Mouse (Mus musculus) olfactory bulb, adult 2 months (tissue): Measurements from ENCODE around the gene Ankrd28. TPM values are rescaled to one million over a fixed set of nuclear protein-coding genes. Genes with fewer than 3 reads are reported as not detected.
"Not testable (repeated sequence)": the region's sequence is repeated elsewhere in the genome, so short reads cannot be mapped to it uniquely, and the experiment has no call there.

Experiments
- H3K27ac ChIP-seq: fragments of 200-500 bp; 2 replicates; pipeline ENCODE4 v1.5.1; 2012; ENCODE audit warnings: low read depth, low read length; ENCODE audit not compliant: insufficient read depth
- H3K4me1 ChIP-seq: fragments of 200-500 bp; 2 replicates; pipeline ENCODE4 v1.6.1; 2012; ENCODE audit warnings: low read length; ENCODE audit not compliant: control insufficient read depth, insufficient read depth
- H3K4me3 ChIP-seq: fragments of 200-500 bp; 2 replicates; pipeline ENCODE4 v1.5.1; 2012; ENCODE audit warnings: mild to moderate bottlenecking, low read depth, low read length, moderate library complexity; ENCODE audit not compliant: insufficient read depth
- CTCF ChIP-seq: fragments of 200-500 bp; IDR thresholded peaks from 2 replicates; pipeline ENCODE4 v1.5.1; 2012; ENCODE audit warnings: low read depth, mild to moderate bottlenecking, low read length, moderate library complexity; ENCODE audit not compliant: insufficient read depth
- POLR2A ChIP-seq: fragments of 200-500 bp; IDR thresholded peaks from 2 replicates; pipeline ENCODE4 v1.6.1; 2012; ENCODE audit warnings: mild to moderate bottlenecking, low read depth, low read length, moderate library complexity; ENCODE audit not compliant: insufficient read depth
- WGBS: fragments of 180-500 bp; shearing (Covaris S2); methylation state at CpG from one replicate; pipeline ENCODE4 v1.1.7; 2018; 5-methylcytosine and 5-hydroxymethylcytosine counted together
- polyA plus RNA-seq: library from polyadenylated mRNA; stranded (reverse); fragments of >200 nt; gene quantifications from 2 replicates; pipeline ENCODE4 v1.2.4, GENCODE M21; 2012; ENCODE audit warnings: low replicate concordance; ENCODE audit not compliant: missing spikeins, insufficient read depth, insufficient read length

Gene Ankrd28
- polyA plus RNA-seq, 1 experiment, result not detected

DNA sequence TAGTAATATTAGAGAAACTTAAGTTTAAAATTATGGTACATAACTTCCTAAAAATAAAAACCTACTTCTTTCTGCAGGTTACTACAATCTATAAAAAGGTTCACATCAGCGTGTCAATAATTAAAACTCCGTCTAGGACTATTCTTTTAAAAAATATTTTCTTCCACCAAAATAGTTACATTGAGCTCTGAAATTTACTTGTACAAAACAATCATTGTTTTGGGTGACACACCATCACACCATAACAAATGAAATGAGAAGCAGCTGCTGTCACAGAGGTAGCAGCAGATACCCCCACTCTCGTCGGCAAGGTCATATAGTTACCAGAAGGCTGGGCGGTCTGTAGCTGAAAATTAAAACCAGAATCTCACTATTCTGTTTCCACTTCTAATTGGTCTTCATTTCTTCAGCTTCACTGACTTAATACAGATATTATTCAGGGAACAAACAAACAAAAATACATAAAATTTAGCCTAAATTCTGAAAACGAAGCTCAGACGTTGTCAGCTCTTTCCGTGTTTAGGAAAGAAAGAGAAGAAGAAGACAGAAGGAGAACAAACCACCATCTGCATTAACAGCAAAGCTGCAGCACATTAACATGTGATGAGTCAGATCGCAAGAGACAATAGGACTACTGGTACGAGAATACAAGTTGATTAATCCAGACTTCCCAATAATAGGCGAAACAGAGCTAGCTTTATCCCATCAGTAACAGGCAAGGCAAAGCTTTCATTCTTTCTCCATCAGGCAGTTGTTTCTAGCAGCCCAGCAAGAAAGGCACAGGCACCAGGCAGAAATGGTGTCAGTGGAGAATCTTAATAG, 49.8 kb downstream of the Ankrd28 start:
- Histone ChIP-seq H3K4me3 (no peak overlapping the region), H3K27ac (peak overlapping the region; percentile 85), H3K4me1 (peaks cover 5% of the 10 kb centered on the region; the same call in 1 of the 2 replicates)
- 22% methylated on average over 11 of the region's 11 CpGs for WGBS
- TF ChIP-seq CTCF (no peak), POLR2A (no peak)

DNA sequence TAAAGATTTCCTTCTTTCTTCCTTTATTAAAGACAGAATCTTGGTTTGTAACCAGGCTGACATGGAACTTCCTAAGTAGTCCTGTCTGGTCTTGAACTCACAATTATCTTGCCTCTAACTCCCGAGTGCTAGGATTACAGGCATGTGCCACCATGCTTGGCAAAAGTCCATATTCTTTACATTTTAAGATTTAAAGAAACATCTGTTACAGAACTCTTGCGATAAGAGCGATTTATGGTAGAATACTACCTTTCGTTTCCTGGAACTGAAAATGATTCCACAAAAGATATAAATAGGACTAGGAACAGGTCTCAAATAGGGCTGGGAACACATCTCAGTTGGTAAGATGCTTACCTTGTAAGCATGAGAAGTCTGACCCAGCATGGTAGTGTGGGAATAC, 56.9 kb downstream of the Ankrd28 start:
- no peak overlapping the region for H3K27ac ChIP-seq
- TF ChIP-seq CTCF (no peak), POLR2A (no peak)
- 95% methylated on average over 4 of the region's 4 CpGs for WGBS
- no peaks in the 10 kb centered on the region for H3K4me1 ChIP-seq
- H3K4me3 ChIP-seq, result no peak overlapping the region

DNA sequence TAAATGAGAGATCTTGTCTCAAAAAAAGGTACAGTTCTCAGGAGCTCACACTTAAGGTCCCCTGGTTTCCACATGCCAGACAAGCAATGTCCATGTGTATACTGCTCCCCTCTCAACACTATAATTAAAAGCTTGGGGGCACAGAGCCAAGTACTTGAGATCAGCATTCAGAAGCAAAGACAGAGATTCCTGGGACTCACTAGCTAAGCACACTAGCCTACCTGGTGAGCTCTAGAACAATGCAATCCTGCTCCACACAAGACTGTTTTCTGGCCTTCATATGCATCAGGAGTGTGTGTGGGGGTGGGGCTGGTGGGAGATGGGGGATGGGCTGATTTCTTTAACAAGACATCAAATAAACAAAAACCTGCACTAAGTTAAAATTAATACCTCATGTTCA, 58.2 kb downstream of the Ankrd28 start:
- Histone ChIP-seq H3K4me3 (no peak overlapping the region), H3K27ac (no peak overlapping the region), H3K4me1 (no peaks in the 10 kb centered on the region)
- no peak for TF ChIP-seq POLR2A
- TF ChIP-seq CTCF, result no peak

DNA sequence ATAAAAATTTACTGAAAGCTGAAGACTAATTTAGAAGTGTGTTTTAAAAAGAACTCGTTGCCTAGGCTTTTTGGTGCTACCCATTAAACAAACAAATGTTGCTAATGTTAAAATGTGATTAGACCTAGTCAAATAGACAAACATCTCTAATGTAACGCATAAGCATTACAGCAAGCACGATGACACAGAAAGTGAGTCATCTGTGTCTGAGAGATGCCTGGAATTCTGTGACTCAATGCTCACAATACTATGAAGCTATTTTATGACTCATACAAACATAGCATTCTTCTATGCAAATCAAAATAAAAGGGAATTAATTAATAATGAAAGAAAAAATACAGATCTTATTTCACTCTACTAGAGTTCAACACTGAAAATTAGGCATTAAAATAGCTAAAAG, 61.9 kb downstream of the Ankrd28 start:
- TF ChIP-seq POLR2A (no peak), CTCF (no peak)
- Histone ChIP-seq H3K4me3 (no peak overlapping the region), H3K27ac (no peak overlapping the region), H3K4me1 (no peaks in the 10 kb centered on the region)
- WGBS, result 38% methylated on average over 3 of the region's 3 CpGs

DNA sequence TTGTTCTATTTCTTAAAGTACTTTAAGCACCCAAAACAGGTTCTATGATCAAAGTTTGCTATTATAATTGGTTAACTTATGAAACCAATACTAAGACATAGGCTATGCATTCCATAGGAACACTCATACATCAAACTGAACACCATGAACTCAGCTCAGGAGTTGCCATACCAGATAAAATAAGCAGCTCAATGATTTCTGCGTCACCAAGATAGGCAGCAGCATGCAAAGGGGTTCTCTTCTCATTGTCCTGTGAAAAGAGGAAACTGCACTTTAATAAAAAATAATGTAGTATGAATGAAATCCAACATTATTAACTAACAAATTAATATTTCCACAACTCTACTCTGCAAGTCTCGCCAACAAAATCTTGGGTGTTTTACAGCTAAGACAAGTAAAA, 66.4 kb downstream of the Ankrd28 start:
- H3K4me3 ChIP-seq, result no peak overlapping the region
- 97% methylated on average over 2 of the region's 2 CpGs for WGBS

DNA sequence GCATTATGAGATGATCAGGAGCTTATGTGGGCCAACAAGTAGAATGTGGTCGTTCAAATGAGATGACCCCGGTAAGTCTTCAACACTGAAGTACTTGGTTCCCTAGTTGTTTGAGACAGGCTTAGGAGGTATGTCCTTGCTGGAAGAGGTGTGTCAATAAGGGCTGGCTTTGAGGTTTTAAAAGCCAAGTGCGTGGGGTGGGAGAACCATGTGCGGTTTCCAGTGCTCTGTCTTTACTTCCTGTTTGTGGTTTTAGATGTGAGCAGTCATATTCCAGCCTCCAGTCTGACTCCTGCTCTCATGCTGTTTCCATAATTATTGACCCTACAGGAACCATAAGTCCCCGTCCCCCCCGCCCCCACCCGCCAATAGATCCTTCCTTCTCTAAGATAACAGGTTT, 68.7 kb downstream of the Ankrd28 start:
- no peak overlapping the region for H3K4me3 ChIP-seq
- TF ChIP-seq POLR2A (no peak), CTCF (no peak)
- 95% methylated on average over 7 of the region's 7 CpGs for WGBS
- H3K4me1 ChIP-seq, result no peaks in the 10 kb centered on the region
- H3K27ac ChIP-seq, result no peak overlapping the region

More for the DNA sequence above, 66.4 kb downstream of the Ankrd28 start:
- no peak for TF ChIP-seq CTCF
- TF ChIP-seq POLR2A, result no peak
- no peak overlapping the region for H3K27ac ChIP-seq
- H3K4me1 ChIP-seq, result no peaks in the 10 kb centered on the region

DNA sequence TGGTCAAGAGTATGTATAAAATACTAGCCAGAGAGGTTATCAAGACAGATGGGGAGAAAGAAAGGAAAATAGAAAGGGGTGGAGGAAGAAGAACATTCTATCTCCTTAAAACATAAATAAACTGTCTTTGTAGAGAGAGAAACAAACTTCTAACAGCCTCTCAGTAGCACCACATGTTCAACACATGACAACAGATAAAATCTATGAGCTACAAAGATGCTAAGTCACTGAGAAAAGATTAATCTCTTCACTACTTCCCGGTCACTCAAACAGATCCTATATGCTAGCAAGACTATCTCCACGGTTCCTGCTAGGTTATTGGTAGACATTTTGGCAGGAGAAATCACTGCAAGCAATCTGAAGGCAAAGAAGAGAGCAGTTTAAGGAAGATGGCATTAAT, 71.3 kb downstream of the Ankrd28 start:
- Histone ChIP-seq H3K4me1 (no peaks in the 10 kb centered on the region), H3K4me3 (no peak overlapping the region), H3K27ac (no peak overlapping the region)
- 96% methylated on average over 2 of the region's 2 CpGs for WGBS
- TF ChIP-seq CTCF (no peak), POLR2A (no peak)

DNA sequence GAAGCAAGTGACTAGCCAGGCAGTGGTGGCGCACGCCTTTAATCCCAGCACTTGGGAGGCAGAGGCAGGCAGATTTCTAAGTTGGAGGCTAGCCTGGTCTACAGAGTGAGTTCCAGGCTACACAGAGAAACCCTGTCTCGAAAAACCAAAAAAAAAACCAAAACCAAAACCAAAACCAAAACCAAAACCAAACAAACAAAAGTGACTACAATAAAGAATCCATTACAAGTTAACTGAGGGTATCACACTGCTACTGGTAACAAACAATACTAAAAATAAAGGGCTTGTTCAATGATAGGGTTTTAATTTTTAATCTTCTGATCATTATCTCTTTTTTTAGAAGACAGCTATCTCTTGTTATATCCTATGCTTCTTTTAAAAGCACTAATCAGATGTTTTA, 72.0 kb downstream of the Ankrd28 start:
- not testable (repeated sequence) for H3K4me1 ChIP-seq, H3K27ac ChIP-seq, H3K4me3 ChIP-seq
- WGBS, result 99% methylated on average over 3 of the region's 3 CpGs

DNA sequence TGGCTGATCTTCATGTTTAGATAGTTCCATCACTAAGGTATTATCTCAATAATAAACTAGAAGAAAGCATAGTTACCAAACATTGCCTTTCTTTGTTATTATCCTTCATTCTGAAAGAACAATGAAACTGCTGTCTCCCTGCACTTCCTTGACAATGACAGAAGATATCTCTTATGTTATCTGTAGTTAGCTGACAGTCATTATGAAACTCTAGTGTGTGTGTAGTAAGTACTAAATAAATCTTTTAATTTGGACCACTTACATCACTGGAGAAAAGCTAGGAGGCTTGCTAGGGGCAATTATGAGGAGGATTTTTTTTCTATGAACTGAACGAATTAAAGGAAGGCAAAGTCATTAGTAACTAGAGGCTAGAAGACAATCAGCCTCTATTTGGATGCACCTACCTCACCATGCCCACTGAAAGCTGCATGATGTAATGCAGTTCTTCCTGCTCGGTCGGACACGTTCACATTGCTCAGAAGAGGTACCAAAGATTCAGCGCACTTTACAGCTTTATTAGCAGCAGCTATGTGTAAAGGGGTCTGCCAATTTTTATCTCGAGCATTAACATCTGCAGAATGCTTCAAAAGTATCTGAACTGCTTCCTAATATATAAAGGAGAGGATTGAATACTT, 82.1 kb downstream of the Ankrd28 start:
- no peak overlapping the region for H3K27ac ChIP-seq
- 76% methylated on average over 6 of the region's 6 CpGs for WGBS
- H3K4me1 ChIP-seq, result peaks cover 4% of the 10 kb centered on the region; the same call in 1 of the 2 replicates
- no peak overlapping the region for H3K4me3 ChIP-seq
- TF ChIP-seq CTCF (no peak), POLR2A (no peak)

DNA sequence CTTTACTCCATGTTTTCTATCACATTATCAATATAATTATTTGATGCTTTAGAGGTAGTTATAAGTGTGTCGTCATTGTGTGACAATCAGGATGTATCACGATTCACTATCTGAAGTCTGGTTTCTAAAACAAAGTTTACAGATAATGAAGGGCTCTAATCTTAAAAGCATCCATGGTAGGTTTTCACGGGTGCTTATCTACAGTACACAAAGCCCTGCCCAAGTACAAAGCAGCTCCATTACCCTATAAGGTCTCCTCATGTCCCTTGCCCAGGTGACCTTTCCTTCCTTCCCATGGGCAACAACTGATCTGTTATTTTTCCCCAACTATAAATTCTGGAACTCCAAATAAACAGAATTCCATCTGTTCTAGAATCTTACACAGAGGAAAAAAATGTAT, 87.9 kb downstream of the Ankrd28 start:
- no peak overlapping the region for H3K4me3 ChIP-seq
- no peak overlapping the region for H3K27ac ChIP-seq
- peaks cover under 1% of the 10 kb centered on the region; the same call in 1 of the 2 replicates for H3K4me1 ChIP-seq
- WGBS, result 86% methylated on average over 3 of the region's 3 CpGs
- no peak for TF ChIP-seq POLR2A
- no peak for TF ChIP-seq CTCF
